Mouse (Mus musculus) stomach, embryonic 14.5 days (tissue): ENCODE data around the gene Olfr1115. TPM values are rescaled to one million over a fixed set of nuclear protein-coding genes. Genes with fewer than 3 reads are reported as not detected.
"Not testable (repeated sequence)": the region's sequence is repeated elsewhere in the genome, so short reads cannot be mapped to it uniquely, and the experiment has no call there.

Experiments
- ATAC-seq: fragments of 200-750 bp; cut with Nextera tagmentation; 2 replicates; pipeline ENCODE4 v1.8.0; 2017; ENCODE audit warnings: low read depth, moderate TSS enrichment; ENCODE audit not compliant: insufficient number of reproducible peaks, insufficient read depth, low FRiP score
- H3K27ac ChIP-seq: fragments of 300-500 bp; sonication (generic); 2 replicates; pipeline ENCODE4 v1.5.1; 2014; ENCODE audit warnings: mild to moderate bottlenecking, low read length, moderate library complexity, mixed read lengths
- H3K27me3 ChIP-seq: fragments of 300-500 bp; sonication (generic); 2 replicates; pipeline ENCODE4 v1.6.1; 2014; ENCODE audit warnings: low read length, control low read depth, mixed read lengths; ENCODE audit not compliant: control insufficient read depth, insufficient read depth
- H3K36me3 ChIP-seq: fragments of 300-500 bp; sonication (generic); 2 replicates; pipeline ENCODE4 v1.6.1; 2014; ENCODE audit warnings: mild to moderate bottlenecking, control low read depth, low read length, moderate library complexity, mixed read lengths; ENCODE audit not compliant: control insufficient read depth, insufficient read depth
- H3K4me1 ChIP-seq: fragments of 300-500 bp; sonication (generic); 2 replicates; pipeline ENCODE4 v1.6.1; 2014; ENCODE audit warnings: low read length, control low read depth, mixed read lengths; ENCODE audit not compliant: control insufficient read depth, insufficient read depth
- H3K4me2 ChIP-seq: fragments of 300-500 bp; sonication (generic); replicated peaks from 2 replicates; pipeline ENCODE4 v1.6.1; 2014; ENCODE audit warnings: low read depth, low read length, control low read depth
- H3K4me3 ChIP-seq: fragments of 300-500 bp; sonication (generic); 2 replicates; pipeline ENCODE4 v1.5.1; 2014; ENCODE audit warnings: low read depth, low read length, control low read depth
- H3K9ac ChIP-seq: fragments of 300-500 bp; sonication (generic); replicated peaks from 2 replicates; pipeline ENCODE4 v1.6.1; 2014; ENCODE audit warnings: low read depth, mild to moderate bottlenecking, control low read depth, low read length, moderate library complexity, mixed read lengths
- H3K9me3 ChIP-seq: fragments of 300-500 bp; sonication (generic); 2 replicates; pipeline ENCODE4 v1.6.1; 2016; ENCODE audit warnings: low read depth, low read length, control low read depth; ENCODE audit not compliant: control insufficient read depth
- WGBS: fragments of 180-500 bp; shearing (Covaris S2); extraction: QIAGEN DNeasy Blood & Tissue Kit; methylation state at CpG from one replicate; pipeline ENCODE4 v1.1.7; 2014; 5-methylcytosine and 5-hydroxymethylcytosine counted together
- microRNA-seq: library from miRNA; unstranded; fragments of <30 nt; microRNA quantifications from one replicate; pipeline ENCODE4, GENCODE M21; 2016
- polyA plus RNA-seq: library from polyadenylated mRNA; unstranded; fragments of >200 nt; fragmentation: Nextera tagmentation; extraction: Ambion mirVana; gene quantifications from 2 replicates; pipeline ENCODE4 v1.2.1, GENCODE M21; 2014

Olfr1115 gene
- not detected in 2 replicates for polyA plus RNA-seq

- Histone ChIP-seq H3K4me1 (no peaks in the 10 kb centered on the region), H3K27ac (no peak within 1 kb of the TSS), H3K4me2 (no peak within 1 kb of the TSS), H3K4me3 (no peak within 1 kb of the TSS), H3K9ac (no peak within 1 kb of the TSS), H3K36me3 (no peaks in the 10 kb centered on the region), H3K9me3 (no peaks in the 10 kb centered on the region), H3K27me3 (no peaks in the 10 kb centered on the region)
- ATAC-seq: no peak
- 81% methylated on average over 2 of the region's 2 CpGs for WGBS
Measured at GRCm38 (mm10) chr2:87247713-87248112, at the start of gene Olfr1115. Olfr1115 (plus strand) TSS chr2:87248013.

GRCm38 (mm10) chr2:87208670-87209069 is 39.1 kb upstream of the Olfr1115 start, which contains the start of gene Olfr1113:
Olfr1113 (plus strand) TSS chr2:87208970.
- Histone ChIP-seq H3K4me1 (no peaks in the 10 kb centered on the region), H3K4me2 (no peak within 1 kb of the TSS), H3K9me3 (no peaks in the 10 kb centered on the region), H3K27ac (no peak within 1 kb of the TSS), H3K9ac (no peak within 1 kb of the TSS), H3K36me3 (no peaks in the 10 kb centered on the region), H3K27me3 (no peaks in the 10 kb centered on the region), H3K4me3 (no peak within 1 kb of the TSS)
- no peak for ATAC-seq
- WGBS: 86% methylated on average over 2 of the region's 2 CpGs

- H3K36me3 ChIP-seq: no peaks in the 10 kb centered on the region
- H3K4me2 ChIP-seq: no peak within 1 kb of the TSS
- no peak for ATAC-seq
- WGBS: 93% methylated on average over 1 of the region's 1 CpGs
- no peak within 1 kb of the TSS for H3K9ac ChIP-seq
- no peaks in the 10 kb centered on the region for H3K9me3 ChIP-seq
- H3K4me3 ChIP-seq: no peak within 1 kb of the TSS
- H3K4me1 ChIP-seq: no peaks in the 10 kb centered on the region
- H3K27ac ChIP-seq: no peak within 1 kb of the TSS
- no peaks in the 10 kb centered on the region for H3K27me3 ChIP-seq
Measured at GRCm38 (mm10) chr2:87267234-87267633, 19.4 kb downstream of the Olfr1115 start, which contains the start of gene Olfr1116. Olfr1116 (plus strand) TSS chr2:87267534.

- H3K4me3 ChIP-seq, ATAC-seq: not testable (repeated sequence)
Measured at GRCm38 (mm10) chr2:87293977-87294376, 46.2 kb downstream of the Olfr1115 start.

More at GRCm38 (mm10) chr2:87293977-87294376, 46.2 kb downstream of the Olfr1115 start:
- H3K9me3 ChIP-seq, H3K27me3 ChIP-seq, H3K4me2 ChIP-seq, H3K4me1 ChIP-seq, H3K9ac ChIP-seq, H3K27ac ChIP-seq, H3K36me3 ChIP-seq: not testable (repeated sequence)

Small RNA genes lying within 50 kb of the gene (microRNA-seq; reads per million reads assigned to microRNA genes)
- not detected for gene Gm27438

Other genes with a start within 250 kb of the Olfr1115 start
- not detected in 2 replicates for gene Olfr1102, start 249.6 kb upstream of the Olfr1115 start, polyA plus RNA-seq
- gene Olfr1104, start 220.9 kb upstream of the Olfr1115 start, polyA plus RNA-seq: not detected in 2 replicates
- gene Olfr1105, start 211.5 kb upstream of the Olfr1115 start, polyA plus RNA-seq: not detected in 2 replicates
- not detected in 2 replicates for gene Olfr1106, start 195.7 kb upstream of the Olfr1115 start, polyA plus RNA-seq
- not detected in 2 replicates for gene Olfr1107, start 172.2 kb upstream of the Olfr1115 start, polyA plus RNA-seq
- not detected in 2 replicates for gene Olfr1109, start 152.0 kb upstream of the Olfr1115 start, polyA plus RNA-seq
- gene Olfr259, start 133.4 kb upstream of the Olfr1115 start, polyA plus RNA-seq: not detected in 2 replicates
- not detected in 2 replicates for gene Olfr1110, start 107.7 kb upstream of the Olfr1115 start, polyA plus RNA-seq
- gene Olfr1111, start 95.4 kb upstream of the Olfr1115 start, polyA plus RNA-seq: not detected in 2 replicates
- gene Olfr1112, start 60.2 kb upstream of the Olfr1115 start, polyA plus RNA-seq: not detected in 2 replicates
- not detected in 2 replicates for gene Olfr1113, start 39.0 kb upstream of the Olfr1115 start, polyA plus RNA-seq
- not detected in 2 replicates for gene Olfr1116, start 19.5 kb downstream of the Olfr1115 start, polyA plus RNA-seq
- not detected in 2 replicates for gene Olfr1118, start 59.6 kb downstream of the Olfr1115 start, polyA plus RNA-seq
- gene Olfr1120, start 106.8 kb downstream of the Olfr1115 start, polyA plus RNA-seq: not detected in 2 replicates
- not detected in 2 replicates for gene Olfr1121, start 121.9 kb downstream of the Olfr1115 start, polyA plus RNA-seq
- gene Olfr1122, start 137.8 kb downstream of the Olfr1115 start, polyA plus RNA-seq: not detected in 2 replicates
- not detected in 2 replicates for gene Olfr1123, start 168.6 kb downstream of the Olfr1115 start, polyA plus RNA-seq
- gene Olfr1124, start 182.3 kb downstream of the Olfr1115 start, polyA plus RNA-seq: not detected in 2 replicates
- not detected in 2 replicates for gene Olfr1126, start 205.9 kb downstream of the Olfr1115 start, polyA plus RNA-seq
- not detected in 2 replicates for gene Pramel7, start 249.1 kb downstream of the Olfr1115 start, polyA plus RNA-seq